Mouse (Mus musculus) forebrain, embryonic 15.5 days (tissue): Measurements from ENCODE around the gene March4. TPM values are rescaled to one million over a fixed set of nuclear protein-coding genes. Genes with fewer than 3 reads are reported as not detected.
A peak's percentile ranks its signal among the peaks of the same experiment; 100 is the strongest.

Source experiments
- ATAC-seq: fragments of 200-750 bp; cut with Nextera tagmentation; replicated peaks from 2 replicates; pipeline ENCODE4 v1.8.0; 2017; ENCODE audit warnings: mild to moderate bottlenecking, moderate TSS enrichment, moderate library complexity
- H3K27ac ChIP-seq: fragments of 300-500 bp; sonication (generic); replicated peaks from 2 replicates; pipeline ENCODE4 v1.5.1; 2015; ENCODE audit warnings: mild to moderate bottlenecking, inconsistent platforms
- H3K27me3 ChIP-seq: fragments of 300-500 bp; sonication (generic); 2 replicates; pipeline ENCODE4 v1.6.1; 2015; ENCODE audit warnings: inconsistent platforms
- H3K36me3 ChIP-seq: fragments of 300-500 bp; sonication (generic); 2 replicates; pipeline ENCODE4 v1.6.1; 2015; ENCODE audit warnings: mild to moderate bottlenecking, inconsistent platforms
- H3K4me1 ChIP-seq: fragments of 300-500 bp; sonication (generic); 2 replicates; pipeline ENCODE4 v1.6.1; 2015; ENCODE audit warnings: inconsistent platforms
- H3K4me2 ChIP-seq: fragments of 300-500 bp; sonication (generic); replicated peaks from 2 replicates; pipeline ENCODE4 v1.6.1; 2015; ENCODE audit warnings: mild to moderate bottlenecking, inconsistent platforms
- H3K4me3 ChIP-seq: fragments of 300-500 bp; sonication (generic); 2 replicates; pipeline ENCODE4 v1.5.1; 2015; ENCODE audit warnings: mild to moderate bottlenecking, inconsistent platforms
- H3K9ac ChIP-seq: fragments of 300-500 bp; sonication (generic); replicated peaks from 2 replicates; pipeline ENCODE4 v1.6.1; 2015; ENCODE audit warnings: mild to moderate bottlenecking, inconsistent platforms
- H3K9me3 ChIP-seq: fragments of 300-500 bp; sonication (generic); 2 replicates; pipeline ENCODE4 v1.6.1; 2016; ENCODE audit warnings: inconsistent platforms
- WGBS: fragments of 180-500 bp; shearing (Covaris S2); methylation state at CpG from one replicate; pipeline ENCODE4 v1.1.7; 2015; ENCODE audit warnings: mixed read lengths; 5-methylcytosine and 5-hydroxymethylcytosine counted together
- polyA plus RNA-seq: library from polyadenylated mRNA; unstranded; fragments of >200 nt; fragmentation: Nextera tagmentation; extraction: Ambion mirVana; gene quantifications from 2 replicates; pipeline ENCODE4 v1.2.1, GENCODE M21; 2015

March4 gene
- polyA plus RNA-seq, 1 experiment from 2014 or later, result 5.3 TPM

GRCm38 (mm10) chr1:72510778-72511520 is 25.8 kb downstream of the March4 start:
- ATAC-seq, result no peak
- Histone ChIP-seq H3K27me3 (no peaks in the 10 kb centered on the region), H3K36me3 (no peaks in the 10 kb centered on the region), H3K4me2 (no peak overlapping the region), H3K27ac (no peak overlapping the region), H3K4me3 (no peak overlapping the region), H3K9ac (no peak overlapping the region), H3K4me1 (no peaks in the 10 kb centered on the region), H3K9me3 (no peaks in the 10 kb centered on the region)
- 78% methylated on average over 7 of the region's 7 CpGs for WGBS

GRCm38 (mm10) chr1:72509551-72509950 is 27.2 kb downstream of the March4 start:
- H3K36me3 ChIP-seq, result no peaks in the 10 kb centered on the region
- no peaks in the 10 kb centered on the region for H3K27me3 ChIP-seq
- H3K4me1 ChIP-seq, result peaks cover 6% of the 10 kb centered on the region; the same call in 1 of the 2 replicates
- no peak overlapping the region for H3K9ac ChIP-seq
- no peaks in the 10 kb centered on the region for H3K9me3 ChIP-seq
- H3K4me3 ChIP-seq, result no peak overlapping the region
- no peak overlapping the region for H3K4me2 ChIP-seq
- ATAC-seq, result no peak
- WGBS, result 84% methylated on average over 4 of the region's 4 CpGs
- H3K27ac ChIP-seq, result no peak overlapping the region

GRCm38 (mm10) chr1:72507670-72508069 is 29.1 kb downstream of the March4 start:
- Histone ChIP-seq H3K4me1 (peaks cover 6% of the 10 kb centered on the region; the same call in 1 of the 2 replicates), H3K27ac (no peak overlapping the region), H3K27me3 (no peaks in the 10 kb centered on the region), H3K4me2 (no peak overlapping the region), H3K9me3 (no peaks in the 10 kb centered on the region), H3K9ac (no peak overlapping the region), H3K36me3 (no peaks in the 10 kb centered on the region), H3K4me3 (no peak overlapping the region)
- 68% methylated on average over 2 of the region's 2 CpGs for WGBS
- no peak for ATAC-seq

GRCm38 (mm10) chr1:72506202-72506601 is 30.5 kb downstream of the March4 start:
- Histone ChIP-seq H3K27ac (no peak overlapping the region), H3K27me3 (no peaks in the 10 kb centered on the region), H3K9me3 (no peaks in the 10 kb centered on the region), H3K4me3 (no peak overlapping the region), H3K36me3 (no peaks in the 10 kb centered on the region), H3K9ac (no peak overlapping the region), H3K4me1 (peaks cover 6% of the 10 kb centered on the region; the same call in 1 of the 2 replicates), H3K4me2 (no peak overlapping the region)
- WGBS, result 51% methylated on average over 10 of the region's 10 CpGs
- no peak for ATAC-seq

- Histone ChIP-seq H3K9ac (no peak overlapping the region), H3K27me3 (no peaks in the 10 kb centered on the region), H3K9me3 (no peaks in the 10 kb centered on the region), H3K4me3 (no peak overlapping the region), H3K27ac (no peak overlapping the region), H3K36me3 (no peaks in the 10 kb centered on the region), H3K4me2 (no peak overlapping the region), H3K4me1 (no peaks in the 10 kb centered on the region)
- WGBS, result 91% methylated on average over 5 of the region's 5 CpGs
- no peak for ATAC-seq
Observed at GRCm38 (mm10) chr1:72497609-72498008, 39.1 kb downstream of the March4 start.

- no peak for ATAC-seq
- WGBS, result 81% methylated on average over 3 of the region's 3 CpGs
Observed at GRCm38 (mm10) chr1:72493454-72493853, 43.3 kb downstream of the March4 start.

GRCm38 (mm10) chr1:72492666-72493065 is 44.1 kb downstream of the March4 start:
- Histone ChIP-seq H3K36me3 (no peaks in the 10 kb centered on the region), H3K27ac (no peak overlapping the region), H3K4me3 (no peak overlapping the region), H3K9me3 (no peaks in the 10 kb centered on the region), H3K27me3 (no peaks in the 10 kb centered on the region), H3K9ac (no peak overlapping the region), H3K4me1 (peaks cover 10% of the 10 kb centered on the region; the same call in 1 of the 2 replicates), H3K4me2 (no peak overlapping the region)
- 70% methylated on average over 10 of the region's 10 CpGs for WGBS
- ATAC-seq, result peak; percentile 77

More at GRCm38 (mm10) chr1:72493454-72493853, 43.3 kb downstream of the March4 start:
- Histone ChIP-seq H3K36me3 (no peaks in the 10 kb centered on the region), H3K4me3 (no peak overlapping the region), H3K9me3 (no peaks in the 10 kb centered on the region), H3K9ac (no peak overlapping the region), H3K27me3 (no peaks in the 10 kb centered on the region), H3K4me2 (no peak overlapping the region), H3K27ac (no peak overlapping the region), H3K4me1 (peaks cover 10% of the 10 kb centered on the region; the same call in 1 of the 2 replicates)

- Histone ChIP-seq H3K4me1 (peaks cover 10% of the 10 kb centered on the region; the same call in 1 of the 2 replicates), H3K4me2 (no peak overlapping the region), H3K27ac (no peak overlapping the region), H3K9ac (no peak overlapping the region), H3K27me3 (no peaks in the 10 kb centered on the region), H3K4me3 (no peak overlapping the region), H3K36me3 (no peaks in the 10 kb centered on the region), H3K9me3 (no peaks in the 10 kb centered on the region)
- no peak for ATAC-seq
- 34% methylated on average over 5 of the region's 5 CpGs for WGBS
Observed at GRCm38 (mm10) chr1:72491307-72491706, 45.4 kb downstream of the March4 start.

DNA sequence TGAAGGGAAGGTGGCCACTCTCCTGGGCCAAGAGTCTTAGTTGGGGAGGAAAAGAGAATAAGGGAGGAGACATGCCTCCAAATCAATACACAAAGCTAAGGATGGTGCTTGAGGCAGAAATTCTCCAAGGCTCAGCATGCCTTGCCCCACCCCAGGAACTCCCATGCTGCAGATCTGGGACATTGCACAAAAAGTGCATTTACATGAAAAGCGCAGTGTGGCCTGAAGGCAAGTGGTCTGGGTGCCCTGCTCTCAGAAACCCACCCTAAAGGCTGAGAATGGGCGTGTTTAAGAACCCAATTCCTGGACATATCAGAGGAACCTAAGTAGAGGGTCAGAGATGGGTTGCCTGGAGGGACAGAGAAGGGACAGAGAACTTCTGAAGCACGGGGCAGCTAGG is 45.9 kb downstream of the March4 start:
- Histone ChIP-seq H3K4me3 (no peak overlapping the region), H3K4me1 (peaks cover 10% of the 10 kb centered on the region; the same call in 1 of the 2 replicates), H3K27ac (no peak overlapping the region), H3K36me3 (no peaks in the 10 kb centered on the region), H3K9ac (no peak overlapping the region), H3K9me3 (no peaks in the 10 kb centered on the region), H3K27me3 (no peaks in the 10 kb centered on the region), H3K4me2 (no peak overlapping the region)
- 66% methylated on average over 3 of the region's 3 CpGs for WGBS
- ATAC-seq, result no peak

DNA sequence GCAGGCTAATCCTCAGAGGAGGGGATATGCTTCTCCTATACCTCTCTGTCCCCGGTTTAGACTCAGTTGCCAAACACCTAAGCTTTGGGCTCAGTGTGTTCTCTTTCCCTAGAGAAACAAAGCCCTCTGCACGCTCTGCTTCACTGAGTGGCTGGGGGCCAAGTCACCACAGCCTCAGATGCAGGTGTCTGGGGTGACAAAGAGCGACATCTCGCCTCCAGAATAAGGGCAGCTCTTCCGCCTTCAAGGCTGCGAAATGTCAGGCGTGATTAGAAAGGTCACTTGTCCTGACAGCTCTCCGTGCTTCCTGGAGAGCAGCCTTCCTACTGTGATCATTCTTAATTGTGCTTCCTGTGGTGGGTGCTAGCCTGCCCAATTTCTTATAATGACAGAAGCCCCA is 46.5 kb downstream of the March4 start:
- 9% methylated on average over 8 of the region's 8 CpGs for WGBS

DNA sequence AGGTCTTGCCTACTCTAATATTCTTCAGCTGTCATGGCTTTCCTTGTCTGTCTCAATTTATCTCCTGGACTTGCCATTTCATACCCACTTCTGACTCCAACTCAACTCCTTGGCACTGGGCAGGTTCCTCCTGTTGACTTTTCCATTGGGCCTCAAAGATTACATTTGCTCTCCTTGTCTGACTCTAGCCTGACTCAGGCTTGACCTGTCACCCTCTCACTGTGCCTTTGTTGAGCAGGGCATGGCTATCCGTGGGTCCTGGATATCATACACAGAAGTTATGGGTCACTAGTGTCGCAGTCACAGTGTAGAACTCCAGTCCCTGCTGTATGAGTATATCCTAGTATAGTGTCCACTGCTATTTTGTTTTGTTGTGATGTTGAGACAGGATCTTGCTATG is 60.1 kb downstream of the March4 start:
- no peak overlapping the region for H3K4me2 ChIP-seq
- H3K9ac ChIP-seq, result no peak overlapping the region
- no peaks in the 10 kb centered on the region for H3K9me3 ChIP-seq
- no peak for ATAC-seq
- H3K4me1 ChIP-seq, result no peaks in the 10 kb centered on the region
- H3K27me3 ChIP-seq, result no peaks in the 10 kb centered on the region
- WGBS, result 93% methylated on average over 2 of the region's 2 CpGs
- no peak overlapping the region for H3K27ac ChIP-seq
- H3K36me3 ChIP-seq, result no peaks in the 10 kb centered on the region
- H3K4me3 ChIP-seq, result no peak overlapping the region

More for the DNA sequence above, 46.5 kb downstream of the March4 start:
- Histone ChIP-seq H3K9me3 (no peaks in the 10 kb centered on the region), H3K27ac (no peak overlapping the region), H3K27me3 (no peaks in the 10 kb centered on the region), H3K36me3 (no peaks in the 10 kb centered on the region), H3K4me2 (no peak overlapping the region), H3K4me1 (peaks cover 10% of the 10 kb centered on the region; the same call in 1 of the 2 replicates), H3K4me3 (no peak overlapping the region), H3K9ac (no peak overlapping the region)
- ATAC-seq, result no peak

GRCm38 (mm10) chr1:72469075-72469474 is 67.7 kb downstream of the March4 start:
- H3K27ac ChIP-seq, result no peak overlapping the region
- WGBS, result 93% methylated on average over 2 of the region's 2 CpGs
- H3K4me3 ChIP-seq, result no peak overlapping the region

More at GRCm38 (mm10) chr1:72469075-72469474, 67.7 kb downstream of the March4 start:
- Histone ChIP-seq H3K9ac (no peak overlapping the region), H3K36me3 (no peaks in the 10 kb centered on the region), H3K4me2 (no peak overlapping the region), H3K27me3 (no peaks in the 10 kb centered on the region), H3K9me3 (no peaks in the 10 kb centered on the region), H3K4me1 (peaks cover 12% of the 10 kb centered on the region)
- no peak for ATAC-seq
